Mouse (Mus musculus) adrenal gland, postnatal 14 days (tissue): ENCODE results near the gene Mbd6. TPM values are rescaled to one million over a fixed set of nuclear protein-coding genes. Genes with fewer than 3 reads are reported as not detected.
"Not testable (repeated sequence)": the region's sequence is repeated elsewhere in the genome, so short reads cannot be mapped to it uniquely, and the experiment has no call there.

Experiments used
- DNase-seq: peaks from one replicate; pipeline ENCODE4 v3.0.0; 2021; ENCODE audit warnings: mixed read lengths
- long read RNA-seq, 2 experiments: library from polyadenylated mRNA; stranded (forward); transcript quantifications; one replicate each; pipeline ENCODE4 v2.0.0; 2021
- total RNA-seq: library from RNA; stranded (reverse); gene quantifications from 2 replicates; pipeline ENCODE4 v1.2.3, GENCODE M21; 2021

The Mbd6 gene
- total RNA-seq = 47.9 and 54.0 TPM in 2 replicates
- long read RNA-seq, experiment 1, full-length matches to known transcripts = 1 of 26 reads
- long read RNA-seq, experiment 1, partial matches to known transcripts = 17 of 26 reads
- long read RNA-seq, experiment 1, other reads (novel, unspliced or antisense) = 8 of 26 reads
- long read RNA-seq, experiment 2, partial matches to known transcripts = 15 of 23 reads
- long read RNA-seq, experiment 2, other reads (novel, unspliced or antisense) = 8 of 23 reads

- DNase-seq = peak; percentile 96
Measured at GRCm38 (mm10) chr10:127288800-127289572, at the start of gene Mbd6. TSS of gene Mbd6 (minus strand) at chr10:127289018.

DNA sequence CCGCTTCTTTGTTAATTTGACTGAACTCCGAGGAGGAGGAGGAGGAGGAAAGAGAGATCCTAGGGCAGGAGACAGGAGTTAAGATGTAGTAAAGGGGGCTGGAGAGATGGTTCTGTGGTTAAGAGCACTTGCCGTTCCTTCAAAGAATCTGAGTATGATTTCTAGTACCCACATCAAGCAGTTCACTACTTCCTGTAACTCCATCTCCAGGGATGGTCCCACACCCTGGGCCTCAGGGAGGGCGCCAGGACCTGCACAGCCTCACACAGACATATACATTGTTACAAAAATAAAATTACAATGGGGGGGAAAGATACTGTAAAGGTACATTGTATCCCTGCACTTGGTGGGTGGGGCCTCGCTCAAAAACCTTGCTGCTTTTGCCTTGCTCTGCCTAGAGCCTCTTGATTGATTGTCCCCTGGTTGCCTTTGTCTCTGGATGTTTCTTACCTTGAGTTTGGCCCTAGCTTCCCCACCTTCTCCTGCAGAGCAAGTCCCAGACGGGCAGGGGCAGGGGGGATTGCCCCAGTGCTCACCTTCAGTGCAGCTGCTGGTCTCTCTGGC is 48.8 kb upstream of the Mbd6 start:
- no peak for DNase-seq

GRCm38 (mm10) chr10:127336952-127337351 is 48.1 kb upstream of the Mbd6 start:
- no peak for DNase-seq

DNA sequence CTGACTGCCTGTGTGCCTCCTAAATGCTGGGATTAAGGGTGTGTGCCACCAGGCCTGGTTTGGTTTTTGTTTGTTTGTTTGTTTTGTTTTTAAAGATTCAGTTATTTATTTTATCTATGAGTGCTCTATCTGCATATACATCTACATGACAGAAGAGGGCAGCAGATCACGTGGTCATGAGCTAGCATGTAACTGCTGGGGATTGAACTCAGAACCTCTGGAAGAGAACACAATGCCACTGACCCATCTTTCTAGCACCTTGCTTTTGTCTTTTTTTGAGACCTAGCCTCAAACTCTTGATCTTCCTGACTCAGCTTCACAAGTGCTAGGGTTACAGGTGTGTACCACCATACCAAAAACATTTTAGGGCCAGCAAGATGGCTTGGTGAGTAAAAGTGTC is 46.5 kb upstream of the Mbd6 start:
- no peak for DNase-seq

GRCm38 (mm10) chr10:127333152-127333551 is 44.3 kb upstream of the Mbd6 start:
- DNase-seq = no peak

- no peak for DNase-seq
Measured at GRCm38 (mm10) chr10:127332211-127332874, 43.5 kb upstream of the Mbd6 start.

- no peak for DNase-seq
Measured at GRCm38 (mm10) chr10:127330212-127330611, 41.4 kb upstream of the Mbd6 start.

GRCm38 (mm10) chr10:127327461-127328145 is 38.8 kb upstream of the Mbd6 start:
- DNase-seq = no peak

- peak; percentile 52 for DNase-seq
Measured at GRCm38 (mm10) chr10:127326828-127327227, 38.0 kb upstream of the Mbd6 start.

DNA sequence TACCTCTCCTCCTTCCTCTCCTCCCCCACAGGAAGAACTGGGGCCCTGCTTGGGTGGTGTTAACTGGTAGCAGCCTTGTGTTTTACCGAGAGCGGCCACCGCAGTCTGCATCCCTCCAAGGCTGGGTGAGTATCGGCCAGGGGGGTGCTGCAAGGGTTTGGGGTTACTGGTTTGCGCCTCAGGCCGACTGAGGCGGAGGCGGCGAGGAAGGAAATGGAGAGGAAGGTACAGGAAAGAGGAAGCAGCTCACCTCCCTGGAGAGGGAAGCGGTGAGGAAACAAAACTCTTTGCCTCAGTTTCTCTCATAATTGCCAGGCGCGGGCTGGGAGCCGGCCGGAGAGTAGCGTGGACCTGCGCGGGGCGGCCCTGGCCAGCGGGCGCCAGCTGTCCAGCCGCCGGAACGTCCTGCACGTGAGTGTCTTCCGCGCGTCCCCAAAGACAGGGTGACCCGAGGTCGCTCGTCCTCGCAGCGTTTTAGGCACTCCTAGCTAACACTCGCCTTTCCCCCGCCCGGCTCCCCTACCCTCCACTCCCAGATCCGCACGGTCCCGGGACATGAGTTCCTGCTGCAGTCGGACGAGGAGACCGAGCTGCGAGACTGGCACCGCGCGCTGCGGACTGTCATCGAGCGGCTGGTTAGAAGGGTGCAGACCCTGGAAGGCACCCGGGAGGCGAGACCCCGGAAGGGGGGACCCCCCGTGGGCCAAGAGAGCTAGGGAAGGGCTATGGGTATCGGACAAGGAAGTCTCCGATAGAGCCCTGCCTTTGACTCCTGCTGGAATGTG is 37.4 kb upstream of the Mbd6 start:
- peak; percentile 54 for DNase-seq

DNA sequence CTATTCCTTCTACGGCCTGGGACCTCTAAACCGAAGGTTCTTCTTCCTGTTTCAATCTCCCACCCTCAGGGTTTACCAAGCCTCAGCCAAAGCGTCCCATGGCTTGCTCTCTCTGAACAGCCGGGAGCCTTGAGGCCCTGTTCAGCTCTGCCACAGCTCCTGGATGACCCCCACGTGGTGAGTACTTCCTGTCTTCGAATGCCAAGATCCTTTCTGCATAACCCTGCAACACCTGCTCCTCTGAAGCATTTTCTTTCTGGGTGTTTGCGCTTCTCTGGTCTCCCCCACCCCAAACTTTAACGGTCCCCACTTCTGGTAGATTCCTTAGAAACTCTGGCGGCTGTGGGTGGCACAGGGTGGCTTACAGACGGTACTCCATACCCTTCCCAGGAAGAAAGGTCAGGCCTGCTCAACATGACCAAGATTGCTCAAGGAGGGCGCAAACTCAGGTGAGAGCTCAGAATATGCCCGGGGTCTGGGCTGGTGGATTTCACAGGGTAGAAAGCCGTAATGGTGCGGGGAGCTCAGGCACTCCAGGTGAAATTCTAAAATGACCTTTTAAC is 36.7 kb upstream of the Mbd6 start:
- no peak for DNase-seq

DNA sequence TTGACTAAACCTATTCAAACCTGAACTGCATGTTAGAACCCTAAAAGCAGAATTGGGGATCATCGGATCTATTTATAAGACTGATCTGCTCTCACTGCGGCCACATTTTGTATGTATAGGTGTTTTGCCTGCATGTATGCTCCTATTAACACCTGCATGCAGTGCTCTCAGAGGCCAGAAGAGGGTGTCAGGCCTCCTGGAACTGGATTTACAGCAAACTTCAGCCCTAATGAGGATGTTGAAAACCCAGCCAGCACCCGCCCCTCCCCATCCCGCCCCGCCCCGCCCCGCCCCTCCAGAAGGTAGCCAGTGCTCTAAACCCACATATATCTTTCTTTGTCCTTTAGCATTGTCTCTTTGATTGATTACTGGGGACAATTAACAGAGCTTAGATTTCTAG is 35.7 kb upstream of the Mbd6 start:
- peak; percentile 62 for DNase-seq

- DNase-seq = no peak
Measured at GRCm38 (mm10) chr10:127323131-127323855, 34.5 kb upstream of the Mbd6 start.

DNA sequence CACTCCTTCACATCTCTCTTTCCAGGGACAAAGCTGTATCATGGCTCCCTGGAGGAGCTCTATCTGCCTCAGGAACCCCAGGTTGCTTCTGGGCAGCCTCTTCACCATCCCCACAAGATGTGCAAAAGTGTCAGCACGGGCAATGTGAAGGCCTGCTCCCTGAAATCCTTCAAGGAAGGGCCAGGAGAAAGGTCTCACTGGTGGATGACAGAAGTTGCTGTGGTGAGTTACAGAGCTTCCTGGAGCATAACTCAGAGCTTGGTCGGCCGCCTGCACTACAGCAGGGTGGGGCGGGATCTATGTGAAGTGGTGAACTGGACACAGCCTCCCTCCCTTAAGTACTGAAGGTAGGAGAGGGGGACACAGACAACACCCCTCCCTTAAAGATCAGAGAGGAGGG is 33.9 kb upstream of the Mbd6 start:
- no peak for DNase-seq

DNA sequence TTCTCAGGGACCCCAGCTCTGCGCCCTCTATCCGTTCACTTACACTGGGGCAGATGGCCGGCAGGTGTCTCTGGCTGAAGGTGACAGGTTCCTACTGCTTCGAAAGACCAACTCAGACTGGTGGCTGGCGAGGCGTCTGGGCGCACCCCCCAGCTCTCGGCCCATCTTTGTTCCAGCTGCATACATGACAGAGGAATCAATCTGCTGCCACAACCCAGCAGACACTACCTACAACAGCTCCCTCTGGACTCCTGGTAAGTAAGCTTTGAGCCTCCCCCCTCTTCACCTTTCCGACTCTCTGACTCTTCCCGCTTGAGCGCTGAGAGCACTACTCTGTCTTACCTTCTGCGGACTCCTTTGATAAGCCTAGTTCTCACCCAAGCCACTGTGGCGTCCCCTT is 33.4 kb upstream of the Mbd6 start:
- no peak for DNase-seq

DNA sequence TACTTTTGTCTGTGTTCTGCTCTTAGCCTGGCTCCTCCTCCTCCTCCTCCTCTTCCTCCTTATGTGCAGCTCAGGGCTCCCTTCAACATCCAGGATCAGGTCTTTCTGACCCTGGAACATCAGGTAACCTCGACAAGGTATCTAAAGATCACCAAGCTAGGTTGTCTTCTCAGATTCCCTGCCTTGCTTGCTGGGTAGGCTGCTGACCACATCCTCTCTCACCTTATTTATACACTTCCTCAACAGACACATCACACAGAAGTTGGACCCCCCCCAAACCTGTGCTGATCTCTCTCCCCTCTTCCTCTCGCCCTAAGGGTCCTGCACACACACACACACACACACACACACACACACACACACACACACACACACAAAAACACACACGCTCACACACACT is 32.8 kb upstream of the Mbd6 start, which contains the start of gene Arhgap9:
TSS of gene Arhgap9 (plus strand) at position 344 of the 400 bp plus-strand sequence.
- no peak for DNase-seq

DNA sequence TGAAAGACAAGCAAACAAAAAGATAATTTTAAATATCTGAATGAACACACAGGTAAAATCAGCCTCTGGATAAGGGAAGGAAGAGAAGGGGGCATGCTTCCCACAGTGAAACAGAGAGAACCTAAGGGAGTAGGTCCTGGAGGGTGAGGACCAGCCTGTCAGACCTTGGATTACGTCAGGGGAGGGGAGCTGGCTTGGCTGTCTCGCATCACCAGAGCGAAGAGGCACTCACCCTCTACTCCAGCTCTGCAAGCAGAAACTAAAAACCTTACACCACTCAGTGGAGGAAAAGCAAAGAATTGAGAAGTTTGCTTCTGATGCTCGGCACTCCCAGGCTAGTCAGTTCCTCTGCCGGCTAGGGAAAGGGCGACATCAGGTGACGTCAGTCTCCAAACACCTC is 31.2 kb upstream of the Mbd6 start:
- no peak for DNase-seq

GRCm38 (mm10) chr10:127318009-127318408 is 29.2 kb upstream of the Mbd6 start:
- no peak for DNase-seq

DNA sequence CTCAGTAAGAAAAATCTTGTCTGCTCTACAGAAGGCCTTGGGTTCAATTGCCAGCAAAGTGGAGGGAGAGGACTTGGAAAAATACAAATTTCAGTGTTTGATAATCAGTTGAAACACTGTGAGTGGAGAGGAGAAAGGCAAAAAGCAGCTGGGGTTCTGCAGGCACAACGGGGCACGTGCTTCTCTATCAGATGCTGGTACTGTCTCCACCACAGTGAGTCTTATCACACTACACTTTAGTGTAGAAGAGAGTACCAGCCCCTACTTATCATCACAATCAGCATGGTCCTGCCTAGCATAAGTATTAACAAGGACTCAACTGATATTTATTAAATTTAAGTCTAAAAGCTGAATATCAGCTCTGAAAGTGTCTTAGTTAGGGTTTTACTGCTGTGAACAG is 28.5 kb upstream of the Mbd6 start:
- no peak for DNase-seq

DNA sequence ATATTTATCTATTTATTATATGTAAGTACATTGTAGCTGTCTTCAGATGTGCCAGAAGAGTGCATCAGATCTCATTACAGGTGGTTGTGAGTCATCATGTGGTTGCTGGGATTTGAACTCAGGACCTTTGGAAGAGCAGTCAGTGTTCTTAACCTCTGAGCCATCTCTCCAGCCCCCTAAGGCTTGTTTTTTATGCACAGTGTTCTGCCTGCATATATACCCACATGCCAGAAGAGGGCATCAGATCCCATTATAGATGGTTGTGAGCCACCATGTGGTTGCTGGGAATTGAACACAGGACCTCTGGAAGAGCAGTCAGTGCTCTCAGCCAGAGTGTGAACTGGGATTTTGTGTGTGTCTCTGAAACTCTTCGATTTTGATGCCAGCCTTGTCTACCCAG is 26.1 kb upstream of the Mbd6 start:
- DNase-seq = not testable (repeated sequence)
